Mouse (Mus musculus) adrenal gland, adult (tissue): ENCODE measurements around the gene Cpeb2.

Experiments used
- DNase-seq, 2 experiments: peaks; one replicate each; pipeline ENCODE4 v3.0.0; 2022 to 2023; ENCODE audit warnings: low spot score in 1 of 2; ENCODE audit not compliant: inconsistent age in 2 of 2

Cpeb2 gene

GRCm38 (mm10) chr5:43232480-43233315 is at the start of gene Cpeb2:
Gene Cpeb2, plus strand, starts transcription at chr5:43233170.
- peak; percentile 98 to 99 for DNase-seq

GRCm38 (mm10) chr5:43183556-43183955 is 49.4 kb upstream of the Cpeb2 start:
- DNase-seq: no peak

GRCm38 (mm10) chr5:43184834-43185233 is 48.1 kb upstream of the Cpeb2 start:
- no peak for DNase-seq

- peak in 1 of 2 experiments; percentile 22 for DNase-seq
Measured at GRCm38 (mm10) chr5:43185478-43185877, 47.5 kb upstream of the Cpeb2 start.

GRCm38 (mm10) chr5:43200686-43201085 is 32.3 kb upstream of the Cpeb2 start:
- no peak for DNase-seq

GRCm38 (mm10) chr5:43206495-43207053 is 26.4 kb upstream of the Cpeb2 start:
- no peak for DNase-seq

- DNase-seq: no peak
Measured at GRCm38 (mm10) chr5:43217468-43217867, 15.5 kb upstream of the Cpeb2 start.

- DNase-seq: peak in 1 of 2 experiments; percentile 22
Measured at GRCm38 (mm10) chr5:43217987-43218846, 14.8 kb upstream of the Cpeb2 start.

GRCm38 (mm10) chr5:43218847-43219132 is 14.2 kb upstream of the Cpeb2 start:
- peak in 1 of 2 experiments; percentile 23 for DNase-seq

GRCm38 (mm10) chr5:43223359-43223758 is 9.6 kb upstream of the Cpeb2 start:
- DNase-seq: no peak

GRCm38 (mm10) chr5:43224245-43224644 is 8.7 kb upstream of the Cpeb2 start:
- DNase-seq: no peak

- peak in 1 of 2 experiments; percentile 13 for DNase-seq
Measured at GRCm38 (mm10) chr5:43226160-43226559, 6.8 kb upstream of the Cpeb2 start.

GRCm38 (mm10) chr5:43227607-43228006 is 5.4 kb upstream of the Cpeb2 start:
- peak; percentile 65 to 83 for DNase-seq

GRCm38 (mm10) chr5:43231061-43231460 is 1.9 kb upstream of the Cpeb2 start:
- DNase-seq: peak in 1 of 2 experiments; percentile 41

- DNase-seq: no peak
Measured at GRCm38 (mm10) chr5:43232149-43232479, 856 bp upstream of the Cpeb2 start.

GRCm38 (mm10) chr5:43233316-43234181 is 579 bp downstream of the Cpeb2 start:
- DNase-seq: peak; percentile 93 to 97

GRCm38 (mm10) chr5:43234321-43235185 is 1.6 kb downstream of the Cpeb2 start:
- DNase-seq: peak; percentile 70 to 85

GRCm38 (mm10) chr5:43235186-43235785 is 2.3 kb downstream of the Cpeb2 start:
- peak; percentile 83 to 94 for DNase-seq

GRCm38 (mm10) chr5:43235997-43236396 is 3.0 kb downstream of the Cpeb2 start:
- DNase-seq: peak in 1 of 2 experiments; percentile 67
